Mouse (Mus musculus) liver, postnatal 0 days (tissue): ENCODE results near the gene Slc4a11. TPM values are rescaled to one million over a fixed set of nuclear protein-coding genes. Genes with fewer than 3 reads are reported as not detected.

Source experiments
- ATAC-seq: fragments of 200-750 bp; cut with Nextera tagmentation; 2 replicates; pipeline ENCODE4 v1.8.0; 2017; ENCODE audit warnings: mild to moderate bottlenecking, moderate library complexity
- DNase-seq: peaks from one replicate; pipeline ENCODE4 v3.0.0-alpha.2; 2016
- H3K27ac ChIP-seq: fragments of 300-500 bp; sonication (generic); 2 replicates; pipeline ENCODE4 v1.5.1; 2014; ENCODE audit warnings: antibody characterized with exemption, moderate library complexity, mild to moderate bottlenecking, low read depth
- H3K27me3 ChIP-seq: fragments of 300-500 bp; sonication (generic); 2 replicates; pipeline ENCODE4 v1.6.1; 2014; ENCODE audit warnings: low read length, control low read depth, mixed read lengths; ENCODE audit not compliant: insufficient read depth
- H3K36me3 ChIP-seq: fragments of 300-500 bp; sonication (generic); replicated peaks from 2 replicates; pipeline ENCODE4 v1.6.1; 2014; ENCODE audit warnings: mild to moderate bottlenecking, control low read depth, low read length, moderate library complexity, mixed read lengths; ENCODE audit not compliant: insufficient read depth
- H3K4me1 ChIP-seq: fragments of 300-500 bp; sonication (generic); 2 replicates; pipeline ENCODE4 v1.6.1; 2014; ENCODE audit warnings: antibody characterized with exemption, mild to moderate bottlenecking, control low read depth; ENCODE audit not compliant: insufficient read depth
- H3K4me2 ChIP-seq: fragments of 300-500 bp; sonication (generic); 2 replicates; pipeline ENCODE4 v1.6.1; 2014; ENCODE audit warnings: low read depth, mild to moderate bottlenecking, low read length, moderate library complexity, mixed read lengths
- H3K4me3 ChIP-seq: fragments of 300-500 bp; sonication (generic); 2 replicates; pipeline ENCODE4 v1.5.1; 2014; ENCODE audit warnings: low read depth, low read length
- H3K9ac ChIP-seq: fragments of 300-500 bp; sonication (generic); replicated peaks from 2 replicates; pipeline ENCODE4 v1.6.1; 2014; ENCODE audit warnings: mild to moderate bottlenecking, moderate library complexity
- H3K9me3 ChIP-seq: fragments of 300-500 bp; sonication (generic); 2 replicates; pipeline ENCODE4 v1.6.1; 2016; ENCODE audit warnings: mild to moderate bottlenecking, control low read depth, low read length, mixed read lengths
- CTCF ChIP-seq: sonication (generic); IDR thresholded peaks from 2 replicates; pipeline ENCODE4 v1.5.1; 2016; ENCODE audit warnings: antibody characterized with exemption, low read depth
- EP300 ChIP-seq: IDR thresholded peaks from 2 replicates; pipeline ENCODE4 v1.6.1; 2016; ENCODE audit warnings: antibody characterized with exemption, low read depth, mild to moderate bottlenecking
- WGBS: fragments of 180-500 bp; shearing (Covaris S2); extraction: QIAGEN DNeasy Blood & Tissue Kit; methylation state at CpG from one replicate; pipeline ENCODE4 v1.1.7; 2014; ENCODE audit not compliant: insufficient replicate concordance; 5-methylcytosine and 5-hydroxymethylcytosine counted together
- polyA plus RNA-seq: library from polyadenylated mRNA; unstranded; fragments of >200 nt; fragmentation: Nextera tagmentation; extraction: Ambion mirVana; gene quantifications from 2 replicates; pipeline ENCODE4 v1.2.1, GENCODE M21; 2015

The Slc4a11 gene
- polyA plus RNA-seq, 1 experiment from 2014 or later = not detected

- Histone ChIP-seq H3K4me2 (no peak overlapping the region), H3K9me3 (no peaks in the 10 kb centered on the region), H3K9ac (no peak overlapping the region), H3K4me3 (no peak overlapping the region), H3K4me1 (peaks cover 8% of the 10 kb centered on the region), H3K27me3 (peaks cover 31% of the 10 kb centered on the region), H3K27ac (no peak overlapping the region), H3K36me3 (no peaks in the 10 kb centered on the region)
- DNase-seq (no peak), ATAC-seq (no peak)
- no peak for TF ChIP-seq CTCF
- no peak for TF ChIP-seq EP300
- WGBS = 38% methylated on average over 3 of the region's 3 CpGs
These were observed 3.8 kb downstream of the Slc4a11 start for GRCm38 (mm10) chr2:130693563-130693962.

- 54% methylated on average over 2 of the region's 2 CpGs for WGBS
- ATAC-seq (no peak), DNase-seq (no peak)
- Histone ChIP-seq H3K27me3 (no peaks in the 10 kb centered on the region), H3K9me3 (no peaks in the 10 kb centered on the region), H3K27ac (no peak overlapping the region), H3K4me2 (no peak overlapping the region), H3K9ac (no peak overlapping the region), H3K4me1 (no peaks in the 10 kb centered on the region), H3K36me3 (no peaks in the 10 kb centered on the region), H3K4me3 (no peak overlapping the region)
- TF ChIP-seq CTCF = no peak
- TF ChIP-seq EP300 = no peak
These were observed 8.3 kb downstream of the Slc4a11 start for GRCm38 (mm10) chr2:130689011-130689410.

- TF ChIP-seq CTCF = no peak
- TF ChIP-seq EP300 = no peak
- no peak overlapping the region for H3K9ac ChIP-seq
- no peaks in the 10 kb centered on the region for H3K9me3 ChIP-seq
These were observed 11.9 kb downstream of the Slc4a11 start for GRCm38 (mm10) chr2:130685426-130685825.

GRCm38 (mm10) chr2:130681531-130681930, 15.8 kb downstream of the Slc4a11 start:
- Histone ChIP-seq H3K27ac (no peak overlapping the region), H3K4me2 (no peak overlapping the region), H3K4me3 (no peak overlapping the region), H3K9ac (no peak overlapping the region), H3K9me3 (no peaks in the 10 kb centered on the region), H3K4me1 (no peaks in the 10 kb centered on the region), H3K27me3 (no peaks in the 10 kb centered on the region), H3K36me3 (peaks cover 45% of the 10 kb centered on the region)
- no peak for TF ChIP-seq EP300
- TF ChIP-seq CTCF = no peak
- DNase-seq (no peak), ATAC-seq (no peak)
- 82% methylated on average over 3 of the region's 3 CpGs for WGBS

More at GRCm38 (mm10) chr2:130685426-130685825, 11.9 kb downstream of the Slc4a11 start:
- Histone ChIP-seq H3K4me3 (no peak overlapping the region), H3K4me2 (no peak overlapping the region), H3K36me3 (peaks cover 11% of the 10 kb centered on the region), H3K27me3 (no peaks in the 10 kb centered on the region), H3K27ac (no peak overlapping the region), H3K4me1 (no peaks in the 10 kb centered on the region)
- 86% methylated on average over 9 of the region's 9 CpGs for WGBS
- ATAC-seq (no peak), DNase-seq (no peak)

GRCm38 (mm10) chr2:130679899-130680298, 17.4 kb downstream of the Slc4a11 start:
- Histone ChIP-seq H3K27me3 (no peaks in the 10 kb centered on the region), H3K9ac (no peak overlapping the region), H3K4me3 (no peak overlapping the region), H3K9me3 (no peaks in the 10 kb centered on the region), H3K4me2 (no peak overlapping the region), H3K27ac (no peak overlapping the region), H3K4me1 (no peaks in the 10 kb centered on the region), H3K36me3 (peaks cover 61% of the 10 kb centered on the region)
- no peak for ATAC-seq
- TF ChIP-seq CTCF = no peak
- no peak for TF ChIP-seq EP300
- 83% methylated on average over 6 of the region's 6 CpGs for WGBS
- DNase-seq = no peak

- Histone ChIP-seq H3K27me3 (no peaks in the 10 kb centered on the region), H3K9ac (no peak overlapping the region), H3K9me3 (no peaks in the 10 kb centered on the region), H3K4me1 (no peaks in the 10 kb centered on the region), H3K4me3 (no peak overlapping the region), H3K27ac (no peak overlapping the region), H3K4me2 (no peak overlapping the region), H3K36me3 (peaks cover 66% of the 10 kb centered on the region)
- WGBS = 91% methylated on average over 12 of the region's 12 CpGs
- ATAC-seq (no peak), DNase-seq (no peak)
- no peak for TF ChIP-seq EP300
- TF ChIP-seq CTCF = no peak
These were observed 18.2 kb downstream of the Slc4a11 start for GRCm38 (mm10) chr2:130679154-130679553.

- TF ChIP-seq EP300 = no peak
- no peak for TF ChIP-seq CTCF
- DNase-seq (no peak), ATAC-seq (no peak)
- Histone ChIP-seq H3K36me3 (peaks cover 82% of the 10 kb centered on the region), H3K4me2 (no peak overlapping the region), H3K4me1 (no peaks in the 10 kb centered on the region), H3K27me3 (no peaks in the 10 kb centered on the region), H3K9ac (no peak overlapping the region), H3K9me3 (no peaks in the 10 kb centered on the region), H3K27ac (no peak overlapping the region), H3K4me3 (no peak overlapping the region)
- 82% methylated on average over 10 of the region's 10 CpGs for WGBS
These were observed 20.1 kb downstream of the Slc4a11 start for GRCm38 (mm10) chr2:130677211-130677610.
